Mouse (Mus musculus): ENCODE results near the gene Cyp2d40.
"Not testable (repeated sequence)": the region's sequence is repeated elsewhere in the genome, so short reads cannot be mapped to it uniquely, and the experiment has no call there.

The Cyp2d40 gene

GRCm38 (mm10) chr15:82763631-82764420, at the start of gene Cyp2d40:
Gene Cyp2d40 (minus strand): TSS chr15:82764183.
- no peak for DNase-seq

- no peak for DNase-seq
These were observed 46.6 kb upstream of the Cyp2d40 start for GRCm38 (mm10) chr15:82810556-82810955.

- DNase-seq, result peak; percentile 16
These were observed 45.5 kb upstream of the Cyp2d40 start for GRCm38 (mm10) chr15:82809511-82809910.

- no peak for DNase-seq
These were observed 43.2 kb upstream of the Cyp2d40 start for GRCm38 (mm10) chr15:82806969-82807763.

GRCm38 (mm10) chr15:82804708-82805639, 41.0 kb upstream of the Cyp2d40 start:
- DNase-seq, result peak; percentile 87

- DNase-seq, result no peak
These were observed 32.0 kb upstream of the Cyp2d40 start for GRCm38 (mm10) chr15:82795936-82796440.

GRCm38 (mm10) chr15:82794277-82794676, 30.3 kb upstream of the Cyp2d40 start, which contains the start of gene Cyp2d26:
Gene Cyp2d26 (minus strand): TSS chr15:82794294.
- no peak for DNase-seq

GRCm38 (mm10) chr15:82793868-82794267, 29.9 kb upstream of the Cyp2d40 start:
- DNase-seq, result no peak

GRCm38 (mm10) chr15:82793454-82793853, 29.5 kb upstream of the Cyp2d40 start:
- no peak for DNase-seq

GRCm38 (mm10) chr15:82792566-82792965, 28.6 kb upstream of the Cyp2d40 start:
- no peak for DNase-seq

- DNase-seq, result no peak
These were observed 20.6 kb upstream of the Cyp2d40 start for GRCm38 (mm10) chr15:82784581-82784980.

- no peak for DNase-seq
These were observed 19.8 kb upstream of the Cyp2d40 start for GRCm38 (mm10) chr15:82783800-82784199.

- not testable (repeated sequence) for DNase-seq
These were observed 13.9 kb upstream of the Cyp2d40 start for GRCm38 (mm10) chr15:82777856-82778255.

- no peak for DNase-seq
These were observed 2.0 kb upstream of the Cyp2d40 start for GRCm38 (mm10) chr15:82765943-82766342.

GRCm38 (mm10) chr15:82764881-82765280, 898 bp upstream of the Cyp2d40 start:
- DNase-seq, result no peak

GRCm38 (mm10) chr15:82748141-82748540, 15.8 kb downstream of the Cyp2d40 start:
- DNase-seq, result no peak

- DNase-seq, result no peak
These were observed 16.5 kb downstream of the Cyp2d40 start for GRCm38 (mm10) chr15:82747516-82747915.

- not testable (repeated sequence) for DNase-seq
These were observed 30.6 kb downstream of the Cyp2d40 start for GRCm38 (mm10) chr15:82733331-82733925.
